ENCODE assay signal across 13 mouse cellular contexts in genomic region chr5:99602244-99603023, GRCm38 (mm10).
"Had no signal": no experiment of that assay in that cellular context is flagged by ENCODE, and none has a peak within 500 bp of the region (broad histone marks: within the 10 kb centered on the region; RNA-seq: fewer than 3 reads in every experiment).

No protein-coding gene starts in this region.

- H3K4me3 ChIP-seq: limb, embryonic 13.5 days; midbrain, embryonic 10.5 days; myocyte; neural tube, embryonic 12.5 days had no signal

- H3K9ac ChIP-seq: limb, embryonic 13.5 days; liver, embryonic 14.5 days; neural tube, embryonic 12.5 days had no signal

- H3K36me3 ChIP-seq: limb, embryonic 13.5 days; midbrain, embryonic 10.5 days; neural tube, embryonic 12.5 days had no signal

- H3K27me3 ChIP-seq: neural tube, embryonic 12.5 days had no signal

- DNase-seq: kidney, adult 9 months; left cerebral cortex, postnatal 4 days; lung, adult 18-20 months; lung, postnatal 10 days; lung, postnatal 4 days; midbrain, embryonic 14.5 days; thymus, postnatal 4 days had no signal

- H3K9me3 ChIP-seq: limb, embryonic 13.5 days; midbrain, embryonic 10.5 days; neural tube, embryonic 12.5 days had no signal

- H3K27ac ChIP-seq: limb, embryonic 13.5 days; liver, embryonic 14.5 days; midbrain, embryonic 10.5 days; neural tube, embryonic 12.5 days; stomach, postnatal 0 days had no signal

- H3K4me2 ChIP-seq: limb, embryonic 13.5 days; neural tube, embryonic 12.5 days had no signal
